Comparison of ENCODE assay signal across 8 mouse cellular contexts in genomic region chrX:95443390-95443789, GRCm38 (mm10). TPM values are rescaled to one million over a fixed set of nuclear protein-coding genes. Genes with fewer than 3 reads are reported as not detected.
DNase-seq lines count a peak whose midpoint lies in the region; ATAC-seq lines count a peak whose summit lies in the region.

No protein-coding gene starts in this region.

- H3K27me3 ChIP-seq in forebrain, embryonic 15.5 days, result no peaks in the 10 kb centered on the region
- no peaks in the 10 kb centered on the region for H3K27me3 ChIP-seq in limb, embryonic 11.5 days (ENCODE audit: control insufficient read depth, insufficient read depth, low read length)

- peak; percentile 9 to 17 for DNase-seq in heart, adult 18-20 months
- no peak for DNase-seq in heart, adult 8-10 months (ENCODE audit: low spot score)
- DNase-seq in NIH3T3 (ENCODE audit: low read depth), result peak; percentile 2
- DNase-seq in limb, embryonic 11.5 days (ENCODE audit: low spot score), result no peak
- DNase-seq in retina, embryonic 14.5 days (ENCODE audit: low spot score), result peak; percentile 7
- no peak for DNase-seq in urinary bladder, postnatal 10 days (ENCODE audit: low spot score)
- DNase-seq in gastrocnemius, adult 18-20 months (ENCODE audit: low spot score), result no peak

- no peaks in the 10 kb centered on the region for H3K36me3 ChIP-seq in forebrain, embryonic 15.5 days
- H3K36me3 ChIP-seq in limb, embryonic 11.5 days (ENCODE audit: control insufficient read depth, insufficient read depth, low read length), result no peaks in the 10 kb centered on the region

- H3K4me2 ChIP-seq in forebrain, embryonic 15.5 days (replicated peaks), result peak overlapping the region; percentile 55
- peak overlapping the region; percentile 56 for H3K4me2 ChIP-seq in limb, embryonic 11.5 days (ENCODE audit: low read depth, severe bottlenecking)

- peak overlapping the region; percentile 81 for H3K27ac ChIP-seq in forebrain, embryonic 15.5 days (replicated peaks)
- no peak overlapping the region for H3K27ac ChIP-seq in limb, embryonic 11.5 days (replicated peaks; ENCODE audit: low read depth, low read length)

- H3K4me1 ChIP-seq in forebrain, embryonic 15.5 days, result peaks cover 16% of the 10 kb centered on the region
- no peaks in the 10 kb centered on the region for H3K4me1 ChIP-seq in limb, embryonic 11.5 days (ENCODE audit: control insufficient read depth, insufficient read depth, low read length)

- peak overlapping the region; percentile 63 for H3K4me3 ChIP-seq in forebrain, embryonic 15.5 days
- peak overlapping the region; percentile 54 for H3K4me3 ChIP-seq in limb, embryonic 11.5 days (ENCODE audit: low read depth, low read length)

- no peaks in the 10 kb centered on the region for H3K9me3 ChIP-seq in forebrain, embryonic 15.5 days
- no peaks in the 10 kb centered on the region for H3K9me3 ChIP-seq in limb, embryonic 11.5 days (ENCODE audit: control insufficient read depth, low read length)

- peak overlapping the region; percentile 63 for H3K9ac ChIP-seq in forebrain, embryonic 15.5 days (replicated peaks)
- peak overlapping the region; percentile 52 for H3K9ac ChIP-seq in limb, embryonic 11.5 days (ENCODE audit: low read length)

- ATAC-seq in forebrain, embryonic 15.5 days (replicated peaks), result peak; percentile 2
- no peak for ATAC-seq in limb, embryonic 11.5 days (ENCODE audit: insufficient number of reproducible peaks, low FRiP score, low TSS enrichment, low read depth)

- 32% methylated on average over 12 of the region's 12 CpGs for WGBS in forebrain, embryonic 15.5 days
- 40% methylated on average over 12 of the region's 12 CpGs for WGBS in limb, embryonic 11.5 days

RNA-seq across cellular contexts. Expression of gene Amer1, which starts 1.3 kb away (rescaled TPM):
- 1 to 10 TPM; 2.5 to 3.6 TPM for total RNA-seq in heart, adult 18-20 months (2021)
- total RNA-seq in heart, adult 8-10 months (2022), result 1 to 10 TPM; 4.0 to 6.3 (median 4.6) TPM
- polyA plus RNA-seq in forebrain, embryonic 15.5 days (2015; fragmentation: Nextera tagmentation; extraction: Ambion mirVana), result 11.6 TPM in 2 replicates
- 9.3 and 10.0 TPM in 2 replicates for polyA plus RNA-seq in limb, embryonic 11.5 days (2014; fragmentation: Nextera tagmentation; extraction: Ambion mirVana)
- 1 to 10 TPM; 3.3 to 3.9 TPM for total RNA-seq in gastrocnemius, adult 18-20 months (2021)

Comparison
In these comparisons a context has a peak if more than half of its experiments do, and no peak if none do; other contexts are left out.
1. DNase-seq: peak in heart, adult 18-20 months (2 of 2), NIH3T3 (single experiment) and retina, embryonic 14.5 days (single experiment); none in heart, adult 8-10 months (single experiment), limb, embryonic 11.5 days (single experiment), urinary bladder, postnatal 10 days (single experiment) and gastrocnemius, adult 18-20 months (single experiment).